Mouse (Mus musculus) embryonic facial prominence, embryonic 13.5 days (tissue): Measurements from ENCODE around the gene Cx3cl1. TPM values are rescaled to one million over a fixed set of nuclear protein-coding genes. Genes with fewer than 3 reads are reported as not detected.

Experiments used
- ATAC-seq: fragments of 200-750 bp; cut with Nextera tagmentation; 2 replicates; pipeline ENCODE4 v1.8.0; 2017; ENCODE audit warnings: low read depth; ENCODE audit not compliant: insufficient number of reproducible peaks, insufficient read depth, low FRiP score, low TSS enrichment
- H3K27ac ChIP-seq: fragments of 300-500 bp; sonication (generic); 2 replicates; pipeline ENCODE4 v1.5.1; 2015; ENCODE audit warnings: moderate library complexity, mild to moderate bottlenecking, inconsistent platforms
- H3K27me3 ChIP-seq: fragments of 300-500 bp; sonication (generic); 2 replicates; pipeline ENCODE4 v1.6.1; 2015; ENCODE audit warnings: mild to moderate bottlenecking, inconsistent platforms
- H3K36me3 ChIP-seq: fragments of 300-500 bp; sonication (generic); 2 replicates; pipeline ENCODE4 v1.6.1; 2015; ENCODE audit warnings: mild to moderate bottlenecking, inconsistent platforms
- H3K4me1 ChIP-seq: fragments of 300-500 bp; sonication (generic); 2 replicates; pipeline ENCODE4 v1.6.1; 2015; ENCODE audit warnings: inconsistent platforms
- H3K4me2 ChIP-seq: fragments of 300-500 bp; sonication (generic); 2 replicates; pipeline ENCODE4 v1.6.1; 2015; ENCODE audit warnings: moderate library complexity, mild to moderate bottlenecking, inconsistent platforms
- H3K4me3 ChIP-seq: fragments of 300-500 bp; sonication (generic); 2 replicates; pipeline ENCODE4 v1.5.1; 2015; ENCODE audit warnings: mild to moderate bottlenecking, inconsistent platforms
- H3K9ac ChIP-seq: fragments of 300-500 bp; sonication (generic); 2 replicates; pipeline ENCODE4 v1.6.1; 2015; ENCODE audit warnings: mild to moderate bottlenecking, inconsistent platforms
- H3K9me3 ChIP-seq: fragments of 300-500 bp; sonication (generic); 2 replicates; pipeline ENCODE4 v1.6.1; 2016; ENCODE audit warnings: inconsistent platforms
- WGBS: fragments of 180-500 bp; shearing (Covaris S2); methylation state at CpG from one replicate; pipeline ENCODE4 v1.1.7; 2015; ENCODE audit warnings: mixed read lengths; 5-methylcytosine and 5-hydroxymethylcytosine counted together
- polyA plus RNA-seq: library from polyadenylated mRNA; unstranded; fragments of >200 nt; fragmentation: Nextera tagmentation; extraction: Ambion mirVana; gene quantifications from 2 replicates; pipeline ENCODE4 v1.2.1, GENCODE M21; 2015

Cx3cl1 gene
- 7.8 and 9.8 TPM in 2 replicates for polyA plus RNA-seq

DNA sequence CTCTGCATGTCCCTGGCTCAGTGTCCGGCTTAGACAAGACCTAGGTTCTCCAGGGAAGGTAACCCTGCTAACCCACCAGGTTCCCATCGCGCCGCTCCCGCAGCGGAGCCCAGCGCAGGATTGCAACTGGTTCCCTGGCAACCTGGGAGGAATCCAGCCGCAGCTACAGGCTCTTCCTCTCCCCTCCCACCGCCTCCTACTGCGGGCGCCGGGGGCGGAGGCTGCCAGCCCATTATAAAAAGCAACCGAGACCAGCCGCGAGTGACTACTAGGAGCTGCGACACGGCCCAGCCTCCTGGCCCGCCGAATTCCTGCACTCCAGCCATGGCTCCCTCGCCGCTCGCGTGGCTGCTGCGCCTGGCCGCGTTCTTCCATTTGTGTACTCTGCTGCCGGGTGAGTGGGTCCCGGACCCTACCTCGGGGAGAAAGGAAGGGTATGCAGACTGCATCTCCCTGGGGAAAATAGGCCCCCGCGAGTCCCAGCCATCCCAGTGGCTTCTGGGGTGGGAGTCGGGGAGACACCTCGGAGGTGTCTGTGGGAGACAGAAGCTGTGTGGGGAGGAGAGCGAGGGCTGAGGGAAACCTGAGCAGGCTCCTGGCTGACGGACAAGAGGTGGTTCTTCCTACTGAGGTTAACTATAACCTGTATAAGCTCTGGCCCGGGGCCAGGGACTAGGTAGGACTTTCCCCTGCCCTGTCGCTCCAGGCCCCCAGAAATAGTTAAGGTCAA is at the start of gene Cx3cl1:
Gene Cx3cl1, plus strand, starts transcription at position 69 of the 730 bp plus-strand sequence.
- ATAC-seq, result peak; percentile 83; the same call in 1 of the 2 replicates
- Histone ChIP-seq H3K4me3 (peak within 1 kb of the TSS; percentile 55), H3K4me2 (peak within 1 kb of the TSS; percentile 92), H3K27me3 (peaks cover 56% of the 10 kb centered on the region), H3K4me1 (peaks cover 34% of the 10 kb centered on the region), H3K9me3 (no peaks in the 10 kb centered on the region), H3K27ac (peak within 1 kb of the TSS; percentile 57), H3K9ac (peak within 1 kb of the TSS; percentile 80), H3K36me3 (no peaks in the 10 kb centered on the region)
- under 1% methylated on average over 38 of the region's 38 CpGs for WGBS

DNA sequence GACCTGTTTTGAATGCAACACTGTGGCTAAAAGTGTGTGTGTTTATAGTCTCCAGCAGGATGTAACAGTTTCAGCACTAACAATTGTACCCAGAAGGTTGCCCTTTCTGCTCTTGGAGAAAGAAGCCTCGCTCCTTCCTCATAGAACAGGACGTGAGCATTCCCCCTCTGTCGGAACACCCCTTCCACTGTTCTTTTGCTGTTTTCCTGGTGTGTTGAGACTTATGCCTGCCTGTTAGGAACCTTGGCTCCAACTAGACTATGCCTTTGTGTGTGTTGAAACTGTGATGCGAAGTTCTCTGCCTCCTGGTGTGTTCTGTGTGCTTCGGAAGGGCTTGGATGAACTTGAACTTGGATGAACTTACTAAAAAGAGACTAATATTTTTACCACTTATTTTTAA is 45.8 kb upstream of the Cx3cl1 start:
- Histone ChIP-seq H3K4me1 (no peaks in the 10 kb centered on the region), H3K4me3 (no peak overlapping the region), H3K9ac (no peak overlapping the region), H3K4me2 (no peak overlapping the region), H3K27me3 (no peaks in the 10 kb centered on the region), H3K36me3 (no peaks in the 10 kb centered on the region), H3K27ac (no peak overlapping the region), H3K9me3 (no peaks in the 10 kb centered on the region)
- no peak for ATAC-seq
- WGBS, result 89% methylated on average over 5 of the region's 5 CpGs

DNA sequence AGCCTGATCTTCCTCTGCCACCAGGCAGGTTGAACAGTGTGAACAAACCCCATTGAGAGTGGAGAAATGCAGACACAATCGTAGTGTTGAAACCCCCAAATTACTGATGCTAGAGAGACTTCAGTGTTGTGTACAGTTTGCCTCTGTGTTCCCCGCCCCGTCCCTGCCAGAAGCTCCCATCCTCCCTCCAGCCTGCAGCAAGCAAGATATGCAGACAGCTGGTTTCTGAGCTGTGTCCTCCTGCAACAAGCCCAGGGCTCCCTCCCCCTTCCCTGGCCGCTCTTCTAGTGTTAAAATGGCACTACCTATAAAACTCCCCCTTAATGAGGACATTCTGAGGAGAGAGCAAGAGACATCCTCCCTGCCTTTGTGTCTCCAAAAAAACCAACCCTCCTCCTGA is 42.5 kb upstream of the Cx3cl1 start:
- Histone ChIP-seq H3K4me1 (no peaks in the 10 kb centered on the region), H3K4me2 (no peak overlapping the region), H3K36me3 (no peaks in the 10 kb centered on the region), H3K27ac (no peak overlapping the region), H3K9ac (no peak overlapping the region), H3K27me3 (no peaks in the 10 kb centered on the region), H3K4me3 (no peak overlapping the region), H3K9me3 (no peaks in the 10 kb centered on the region)
- no peak for ATAC-seq
- 66% methylated on average over 4 of the region's 4 CpGs for WGBS

DNA sequence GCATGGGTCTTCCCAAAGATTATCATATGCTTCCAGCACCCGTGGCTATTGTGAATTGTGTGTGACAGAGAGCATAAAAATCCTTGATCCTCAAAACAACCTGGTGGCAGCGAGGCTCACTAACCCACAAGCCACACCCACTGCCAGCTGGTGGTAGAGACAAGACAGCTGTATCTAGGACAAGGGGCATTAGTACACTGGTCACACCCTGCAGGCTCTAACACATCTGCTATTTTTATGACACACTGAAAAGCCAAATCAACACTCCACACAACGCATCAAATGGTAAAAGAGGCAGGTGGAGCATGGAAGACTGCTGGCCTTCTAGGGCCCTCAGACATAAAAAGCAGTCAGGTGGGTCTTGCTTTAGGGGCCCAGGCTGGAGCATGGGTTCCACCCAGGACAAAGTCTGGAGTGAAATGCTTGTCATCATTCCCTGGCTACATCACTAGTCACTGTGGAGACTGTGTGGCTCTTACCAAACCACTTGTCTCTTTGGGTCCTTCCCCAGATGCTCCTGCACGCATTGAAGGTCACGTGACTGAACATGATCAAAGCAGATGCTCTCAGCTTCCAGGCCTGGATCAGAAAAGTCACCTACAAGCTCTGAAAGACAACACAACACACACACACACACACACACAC is 37.9 kb upstream of the Cx3cl1 start:
- Histone ChIP-seq H3K4me2 (no peak overlapping the region), H3K27me3 (no peaks in the 10 kb centered on the region), H3K4me3 (no peak overlapping the region), H3K4me1 (no peaks in the 10 kb centered on the region), H3K9me3 (no peaks in the 10 kb centered on the region), H3K9ac (no peak overlapping the region), H3K36me3 (no peaks in the 10 kb centered on the region), H3K27ac (no peak overlapping the region)
- WGBS, result 65% methylated on average over 5 of the region's 5 CpGs
- no peak for ATAC-seq

DNA sequence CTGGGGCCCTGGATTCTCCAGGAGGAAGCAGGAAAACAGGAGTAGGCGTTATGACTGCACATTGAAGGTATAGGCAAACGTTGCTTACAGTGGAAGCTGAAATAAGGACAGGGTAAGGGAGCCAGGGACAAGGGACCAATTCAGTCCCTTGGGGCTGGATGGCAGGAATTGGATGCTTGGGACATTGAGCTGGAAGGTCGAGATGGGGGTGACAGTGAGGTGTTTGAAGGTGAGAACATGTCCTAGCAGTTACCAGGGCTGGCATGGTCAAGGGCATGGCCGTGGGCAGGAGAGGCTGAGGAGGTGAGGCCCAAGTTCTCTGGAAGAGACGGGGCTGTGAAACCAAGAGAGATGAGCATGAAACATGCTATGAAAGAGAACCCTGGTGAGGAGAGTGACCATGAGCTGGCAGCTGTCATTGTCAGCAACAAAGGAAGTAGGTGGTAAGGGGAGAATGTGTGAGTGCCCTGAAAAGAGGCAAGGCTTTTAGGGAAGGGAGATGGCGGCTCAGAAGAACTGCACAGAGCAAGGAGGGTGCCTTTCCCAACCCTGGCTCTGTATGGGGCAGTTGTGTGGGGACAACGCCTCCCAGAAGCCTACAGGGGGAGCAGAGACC is 37.0 kb upstream of the Cx3cl1 start:
- WGBS, result 77% methylated on average over 7 of the region's 7 CpGs
- ATAC-seq, result no peak

DNA sequence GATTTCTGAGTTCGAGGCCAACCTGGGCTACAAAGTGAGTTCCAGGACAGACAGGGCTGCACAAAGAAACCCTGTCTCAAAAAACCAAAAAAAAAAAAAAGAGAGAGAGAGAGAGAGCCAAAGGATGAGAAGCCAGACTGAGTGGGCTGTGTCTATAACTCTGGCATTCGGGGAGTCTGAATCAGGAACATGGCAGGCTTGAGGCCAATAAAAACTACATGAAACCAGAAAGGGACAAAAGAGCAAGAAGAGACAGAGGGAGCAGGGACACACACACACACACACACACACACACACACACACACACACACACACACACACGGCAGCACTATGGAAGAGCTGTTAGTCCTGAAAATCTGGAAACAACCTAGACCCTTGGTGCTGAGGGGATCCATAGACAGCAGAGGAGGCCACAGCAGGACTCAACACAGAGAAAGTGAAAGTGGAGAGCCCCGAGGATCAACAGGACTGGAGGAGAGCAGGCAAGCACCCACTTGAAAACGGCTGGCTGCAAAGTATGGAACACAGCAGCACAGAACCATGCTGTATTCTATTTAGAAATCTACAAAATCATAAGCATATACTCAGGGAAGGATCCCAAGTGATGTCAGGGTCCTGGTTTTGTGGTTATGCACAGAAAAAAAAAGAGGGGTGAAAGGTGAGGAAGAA is 36.2 kb upstream of the Cx3cl1 start:
- WGBS, result 73% methylated on average over 4 of the region's 5 CpGs
- no peaks in the 10 kb centered on the region for H3K9me3 ChIP-seq
- H3K36me3 ChIP-seq, result no peaks in the 10 kb centered on the region
- H3K9ac ChIP-seq, result no peak overlapping the region
- no peaks in the 10 kb centered on the region for H3K27me3 ChIP-seq
- no peak overlapping the region for H3K4me3 ChIP-seq
- H3K4me1 ChIP-seq, result no peaks in the 10 kb centered on the region
- no peak for ATAC-seq
- H3K27ac ChIP-seq, result no peak overlapping the region
- H3K4me2 ChIP-seq, result no peak overlapping the region

More for the DNA sequence above, 37.0 kb upstream of the Cx3cl1 start:
- H3K9ac ChIP-seq, result no peak overlapping the region
- H3K4me2 ChIP-seq, result no peak overlapping the region
- no peaks in the 10 kb centered on the region for H3K9me3 ChIP-seq
- H3K27ac ChIP-seq, result no peak overlapping the region
- H3K4me1 ChIP-seq, result no peaks in the 10 kb centered on the region
- H3K4me3 ChIP-seq, result no peak overlapping the region
- no peaks in the 10 kb centered on the region for H3K36me3 ChIP-seq
- no peaks in the 10 kb centered on the region for H3K27me3 ChIP-seq

DNA sequence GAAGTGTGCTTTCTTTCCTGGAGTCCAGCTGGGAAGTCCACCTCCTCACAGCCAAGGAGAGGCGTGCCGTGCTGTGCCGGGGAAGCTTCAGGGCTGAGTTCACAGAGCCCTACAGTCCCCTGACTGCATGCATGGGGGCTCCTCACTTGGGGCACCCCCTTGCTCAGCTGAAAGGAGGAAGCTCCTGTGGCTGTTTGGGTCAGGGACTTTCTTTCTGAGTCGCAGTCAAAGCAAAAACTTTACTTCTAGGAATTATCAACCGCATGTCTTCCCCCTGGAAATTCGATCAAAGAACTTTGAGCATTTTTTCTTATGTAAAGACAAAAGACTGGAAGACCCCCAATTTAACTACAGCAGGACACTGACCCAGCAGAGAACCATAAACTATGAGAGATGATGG is 32.0 kb upstream of the Cx3cl1 start:
- no peak for ATAC-seq
- H3K36me3 ChIP-seq, result no peaks in the 10 kb centered on the region
- no peaks in the 10 kb centered on the region for H3K9me3 ChIP-seq
- H3K27ac ChIP-seq, result no peak overlapping the region
- no peak overlapping the region for H3K9ac ChIP-seq
- no peak overlapping the region for H3K4me3 ChIP-seq
- H3K4me1 ChIP-seq, result no peaks in the 10 kb centered on the region
- H3K4me2 ChIP-seq, result no peak overlapping the region
- no peaks in the 10 kb centered on the region for H3K27me3 ChIP-seq
- WGBS, result 85% methylated on average over 6 of the region's 6 CpGs

DNA sequence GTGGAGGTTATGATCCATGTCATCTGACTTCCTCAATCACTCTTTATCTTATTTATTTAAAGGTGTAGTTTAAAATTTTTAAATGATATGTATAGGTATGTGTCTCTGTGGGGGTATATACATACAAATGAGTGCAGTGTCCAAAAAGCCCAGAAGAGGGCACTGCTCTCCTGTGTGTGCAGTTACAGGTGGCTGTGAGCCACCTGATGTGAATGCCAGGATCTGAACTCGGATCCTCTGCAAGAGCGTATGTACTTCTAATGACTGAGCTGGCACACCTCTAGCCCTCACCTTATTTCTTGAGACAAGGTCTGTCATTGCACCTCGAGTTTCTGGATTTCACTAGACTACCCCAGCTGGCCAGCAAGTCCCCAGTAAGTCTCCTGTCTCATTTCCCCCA is 31.2 kb upstream of the Cx3cl1 start:
- H3K36me3 ChIP-seq, result no peaks in the 10 kb centered on the region
- no peaks in the 10 kb centered on the region for H3K9me3 ChIP-seq
- no peak overlapping the region for H3K4me2 ChIP-seq
- ATAC-seq, result no peak
- no peaks in the 10 kb centered on the region for H3K4me1 ChIP-seq
- H3K9ac ChIP-seq, result no peak overlapping the region
- 88% methylated on average over 3 of the region's 3 CpGs for WGBS
- no peak overlapping the region for H3K27ac ChIP-seq
- no peak overlapping the region for H3K4me3 ChIP-seq
- H3K27me3 ChIP-seq, result no peaks in the 10 kb centered on the region

DNA sequence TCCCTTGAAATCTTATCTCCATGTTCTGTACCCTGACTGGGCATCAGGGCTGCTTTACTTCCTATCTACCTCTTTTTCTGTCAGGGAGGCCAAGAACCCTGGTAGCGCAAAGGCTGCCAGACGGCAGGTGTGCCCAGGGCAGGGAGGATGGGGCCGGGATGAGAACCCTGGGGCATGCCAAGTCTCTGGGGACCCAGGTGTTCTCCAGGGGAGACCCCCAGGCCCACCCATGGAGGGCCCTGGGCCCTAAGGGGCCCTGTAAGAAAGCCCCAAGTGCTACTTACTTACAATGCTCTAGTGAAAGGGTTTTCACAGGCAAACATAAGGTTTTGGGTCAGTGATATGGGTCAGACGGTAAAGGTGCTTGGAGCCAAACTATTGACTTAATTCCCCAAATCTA is 30.1 kb upstream of the Cx3cl1 start:
- no peaks in the 10 kb centered on the region for H3K9me3 ChIP-seq
- H3K36me3 ChIP-seq, result no peaks in the 10 kb centered on the region
- H3K4me1 ChIP-seq, result no peaks in the 10 kb centered on the region
- H3K4me3 ChIP-seq, result no peak overlapping the region
- H3K9ac ChIP-seq, result no peak overlapping the region
- 88% methylated on average over 4 of the region's 4 CpGs for WGBS
- H3K27me3 ChIP-seq, result no peaks in the 10 kb centered on the region
- no peak for ATAC-seq
- H3K4me2 ChIP-seq, result no peak overlapping the region
- H3K27ac ChIP-seq, result no peak overlapping the region

DNA sequence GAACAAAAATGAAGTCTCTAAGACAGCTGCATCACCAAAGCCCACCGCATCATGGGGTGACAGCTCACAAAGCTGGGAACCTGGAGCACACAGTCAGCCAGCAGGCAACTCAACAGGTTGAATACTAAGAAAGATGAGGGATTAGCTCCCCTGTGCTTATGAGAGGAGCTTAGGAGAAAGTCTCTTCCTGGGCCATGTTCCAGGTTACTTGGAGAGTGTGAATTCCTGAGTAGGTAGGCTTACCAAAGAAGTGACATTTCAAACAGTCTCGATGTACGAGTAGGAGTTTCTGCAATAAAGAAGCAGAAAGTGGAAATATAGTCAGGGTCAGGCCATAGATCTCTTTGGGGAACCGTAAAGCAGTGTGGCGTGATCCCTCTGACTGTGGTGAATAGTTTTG is 27.3 kb upstream of the Cx3cl1 start:
- H3K36me3 ChIP-seq, result no peaks in the 10 kb centered on the region
- H3K27ac ChIP-seq, result no peak overlapping the region
- no peak overlapping the region for H3K9ac ChIP-seq
- WGBS, result 86% methylated on average over 5 of the region's 5 CpGs
- H3K9me3 ChIP-seq, result no peaks in the 10 kb centered on the region
- no peak overlapping the region for H3K4me2 ChIP-seq
- H3K4me1 ChIP-seq, result no peaks in the 10 kb centered on the region
- H3K4me3 ChIP-seq, result no peak overlapping the region
- no peak for ATAC-seq
- H3K27me3 ChIP-seq, result no peaks in the 10 kb centered on the region

DNA sequence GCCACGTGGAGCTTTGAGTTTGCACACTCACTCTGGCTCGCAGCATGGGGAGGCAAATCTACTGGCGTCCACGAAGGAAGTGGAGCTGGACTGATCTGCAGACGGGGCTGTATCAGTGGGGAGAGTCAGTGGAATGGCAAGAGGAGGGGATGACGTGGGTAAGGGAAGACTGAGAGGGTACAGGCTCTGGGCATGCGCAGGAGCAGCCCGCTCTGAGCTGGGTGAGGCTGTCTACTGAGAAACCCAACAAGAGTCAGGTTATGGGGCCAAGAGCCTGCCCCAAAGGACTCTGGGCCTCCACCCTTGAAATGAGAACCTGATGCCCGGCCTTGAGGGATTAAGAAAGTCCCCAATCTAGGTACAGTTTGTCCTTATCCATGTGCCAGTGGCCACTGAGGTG is 26.8 kb upstream of the Cx3cl1 start:
- H3K9me3 ChIP-seq, result no peaks in the 10 kb centered on the region
- no peak for ATAC-seq
- H3K4me3 ChIP-seq, result no peak overlapping the region
- no peak overlapping the region for H3K4me2 ChIP-seq
- H3K36me3 ChIP-seq, result no peaks in the 10 kb centered on the region
- no peaks in the 10 kb centered on the region for H3K4me1 ChIP-seq
- H3K27me3 ChIP-seq, result no peaks in the 10 kb centered on the region
- H3K9ac ChIP-seq, result no peak overlapping the region
- no peak overlapping the region for H3K27ac ChIP-seq
- WGBS, result 81% methylated on average over 9 of the region's 9 CpGs
